Mouse (Mus musculus): ENCODE data around the gene Mtss1l. TPM values are rescaled to one million over a fixed set of nuclear protein-coding genes. Genes with fewer than 3 reads are reported as not detected.

Mtss1l gene
- polyA plus RNA-seq, 1 experiment from 2014 or later = 14.0 TPM

Other genes starting within 250 kb of the Mtss1l start
- gene Vac14, start 102.9 kb upstream of the Mtss1l start, polyA plus RNA-seq (2015; fragmentation: Nextera tagmentation; extraction: Ambion mirVana) = 25.2 TPM in 2 replicates
- 2.5 and 2.6 TPM in 2 replicates for gene Il34, start 84.4 kb downstream of the Mtss1l start, polyA plus RNA-seq (2015; fragmentation: Nextera tagmentation; extraction: Ambion mirVana)
- 74.2 and 78.9 TPM in 2 replicates for gene Cog4, start 125.1 kb downstream of the Mtss1l start, polyA plus RNA-seq (2015; fragmentation: Nextera tagmentation; extraction: Ambion mirVana)
- 93.9 and 112 TPM in 2 replicates for gene Sf3b3, start 125.3 kb downstream of the Mtss1l start, polyA plus RNA-seq (2015; fragmentation: Nextera tagmentation; extraction: Ambion mirVana)
- gene Fuk, start 181.0 kb downstream of the Mtss1l start, polyA plus RNA-seq (2015; fragmentation: Nextera tagmentation; extraction: Ambion mirVana) = 6.9 and 8.4 TPM in 2 replicates
- gene St3gal2, start 198.4 kb downstream of the Mtss1l start, polyA plus RNA-seq (2015; fragmentation: Nextera tagmentation; extraction: Ambion mirVana) = 24.7 and 25.2 TPM in 2 replicates